In genomic region chr2:165442981-165443380, GRCm38 (mm10) we compare ENCODE assay signal across 16 mouse cellular contexts. TPM values are rescaled to one million over a fixed set of nuclear protein-coding genes. Genes with fewer than 3 reads are reported as not detected.
A peak's percentile ranks its signal among the peaks of the same experiment; 100 is the strongest.
DNase-seq lines count a peak whose midpoint lies in the region; ATAC-seq and TF ChIP-seq lines count a peak whose summit lies in the region.
"Had no signal": no experiment of that assay in that cellular context is flagged by ENCODE, and none has a peak within 500 bp of the region (broad histone marks: within the 10 kb centered on the region; RNA-seq: fewer than 3 reads in every experiment).

No protein-coding gene starts in this region.

- TF ChIP-seq POLR2A in kidney, adult 2 months (IDR thresholded peaks at IDR 0.05; ENCODE audit: low read depth, low read length): no peak

- H3K4me3 ChIP-seq in kidney, adult 2 months (ENCODE audit: insufficient read depth, low read depth, low read length): no peak overlapping the region
- no peak overlapping the region for H3K4me3 ChIP-seq in kidney, embryonic 14.5 days (ENCODE audit: low read length)
- no peak overlapping the region for H3K4me3 ChIP-seq in liver, embryonic 16.5 days (ENCODE audit: low read depth, low read length)
- H3K4me3 ChIP-seq in heart, embryonic 12.5 days: no peak overlapping the region
- H3K4me3 ChIP-seq: hindbrain, embryonic 13.5 days; neural tube, embryonic 15.5 days had no signal

- no peak overlapping the region for H3K9ac ChIP-seq in kidney, embryonic 14.5 days (ENCODE audit: low read depth, low read length)
- H3K9ac ChIP-seq in liver, embryonic 16.5 days (ENCODE audit: low read depth, low read length): no peak overlapping the region
- H3K9ac ChIP-seq in heart, embryonic 12.5 days: no peak overlapping the region
- H3K9ac ChIP-seq: hindbrain, embryonic 13.5 days; neural tube, embryonic 15.5 days had no signal

- H3K9me3 ChIP-seq in kidney, embryonic 14.5 days (ENCODE audit: control insufficient read depth, low read length): no peaks in the 10 kb centered on the region
- no peaks in the 10 kb centered on the region for H3K9me3 ChIP-seq in liver, embryonic 16.5 days (replicated peaks; ENCODE audit: control insufficient read depth, low read length)
- H3K9me3 ChIP-seq in heart, embryonic 12.5 days (replicated peaks): no peaks in the 10 kb centered on the region
- H3K9me3 ChIP-seq: hindbrain, embryonic 13.5 days; neural tube, embryonic 15.5 days had no signal

- 64% methylated on average over 10 of the region's 10 CpGs for WGBS in kidney, adult 2 months
- 78% methylated on average over 10 of the region's 10 CpGs for WGBS in kidney, embryonic 14.5 days
- WGBS in liver, embryonic 16.5 days (ENCODE audit: insufficient replicate concordance): 62% methylated on average over 10 of the region's 10 CpGs
- 78% methylated on average over 10 of the region's 10 CpGs for WGBS in heart, embryonic 12.5 days

- H3K36me3 ChIP-seq in kidney, adult 2 months (ENCODE audit: control insufficient read depth, insufficient read depth, low read length): no peaks in the 10 kb centered on the region; the same call in 1 of the 2 replicates
- no peaks in the 10 kb centered on the region for H3K36me3 ChIP-seq in kidney, embryonic 14.5 days (ENCODE audit: control insufficient read depth, insufficient read depth, low read length)
- no peaks in the 10 kb centered on the region for H3K36me3 ChIP-seq in liver, embryonic 16.5 days (ENCODE audit: control insufficient read depth, insufficient read depth)
- H3K36me3 ChIP-seq in heart, embryonic 12.5 days: no peaks in the 10 kb centered on the region
- H3K36me3 ChIP-seq: hindbrain, embryonic 13.5 days; neural tube, embryonic 15.5 days had no signal

- H3K27ac ChIP-seq in kidney, adult 2 months (ENCODE audit: insufficient read depth, low read depth, low read length): no peak overlapping the region
- no peak overlapping the region for H3K27ac ChIP-seq in kidney, embryonic 14.5 days (ENCODE audit: low read depth, low read length)
- no peak overlapping the region for H3K27ac ChIP-seq in liver, embryonic 16.5 days (ENCODE audit: low read length)
- H3K27ac ChIP-seq in heart, embryonic 12.5 days (ENCODE audit: poor library complexity, severe bottlenecking): no peak overlapping the region
- H3K27ac ChIP-seq: hindbrain, embryonic 13.5 days; neural tube, embryonic 15.5 days had no signal

- no peaks in the 10 kb centered on the region; the same call in 1 of the 2 replicates for H3K4me1 ChIP-seq in kidney, adult 2 months (ENCODE audit: control insufficient read depth, insufficient read depth, low read length)
- no peaks in the 10 kb centered on the region for H3K4me1 ChIP-seq in kidney, embryonic 14.5 days (ENCODE audit: control insufficient read depth, insufficient read depth, low read length)
- peaks cover 9% of the 10 kb centered on the region for H3K4me1 ChIP-seq in liver, embryonic 16.5 days (ENCODE audit: control insufficient read depth, low read depth, low read length)
- H3K4me1 ChIP-seq in heart, embryonic 12.5 days (replicated peaks): no peaks in the 10 kb centered on the region
- H3K4me1 ChIP-seq: hindbrain, embryonic 13.5 days; neural tube, embryonic 15.5 days had no signal

- TF ChIP-seq CTCF in kidney, adult 2 months (conservative IDR thresholded peaks at IDR 0.05; ENCODE audit: insufficient read depth, insufficient read length, low read depth, low read length): no peak

- H3K27me3 ChIP-seq in kidney, adult 2 months (replicated peaks; ENCODE audit: control insufficient read depth, insufficient read depth, low read length): no peaks in the 10 kb centered on the region
- no peaks in the 10 kb centered on the region for H3K27me3 ChIP-seq in kidney, embryonic 14.5 days (ENCODE audit: control insufficient read depth, insufficient read depth, low read length)
- no peaks in the 10 kb centered on the region for H3K27me3 ChIP-seq in liver, embryonic 16.5 days (ENCODE audit: control insufficient read depth, insufficient read depth, low read depth, low read length)
- 0 out of 2 replicates have a peak, but pooled peaks cover 6% of the 10 kb centered on the region for H3K27me3 ChIP-seq in heart, embryonic 12.5 days (replicated peaks)
- H3K27me3 ChIP-seq: hindbrain, embryonic 13.5 days; neural tube, embryonic 15.5 days had no signal

- H3K4me2 ChIP-seq in kidney, embryonic 14.5 days (replicated peaks; ENCODE audit: low read depth, low read length): no peak overlapping the region
- H3K4me2 ChIP-seq in liver, embryonic 16.5 days (ENCODE audit: low read depth, low read length): no peak overlapping the region
- H3K4me2 ChIP-seq in heart, embryonic 12.5 days: no peak overlapping the region
- H3K4me2 ChIP-seq: hindbrain, embryonic 13.5 days; neural tube, embryonic 15.5 days had no signal

- DNase-seq in kidney, adult 2 months: peak; percentile 48
- DNase-seq in lung, postnatal 14 days: peak; percentile 24
- DNase-seq in lung, postnatal 36 days: no peak
- DNase-seq in adrenal gland, adult 2 months: peak; percentile 48
- DNase-seq: heart, adult 11 months; kidney, adult 9 months; lung, adult 18-20 months; thymus, postnatal 14 days had no signal

- no peak for ATAC-seq in kidney, embryonic 14.5 days (ENCODE audit: low FRiP score, low TSS enrichment)
- ATAC-seq in liver, embryonic 16.5 days (ENCODE audit: low read depth): peak; percentile 22
- no peak for ATAC-seq in heart, embryonic 12.5 days (ENCODE audit: insufficient number of reproducible peaks, low FRiP score)

RNA-seq across cellular contexts. Expression of gene Slc13a3, which starts 30.0 kb away (rescaled TPM):
- 584 and 709 TPM in 2 replicates for polyA plus RNA-seq in kidney, adult 2 months (2012; rRNA removed)
- polyA plus RNA-seq in kidney, embryonic 14.5 days (2014; fragmentation: Nextera tagmentation; extraction: Ambion mirVana): 0.24 and 0.42 TPM in 2 replicates
- 1 to 10 TPM in 1 of 2 experiments, under 1 TPM in 1; 0.97 to 2.3 TPM for total RNA-seq in adrenal gland, adult 2 months (2021)
- 2.4 and 2.8 TPM in 2 replicates for polyA plus RNA-seq in adrenal gland, adult 2 months (2012; rRNA removed)
- 19.7 and 24.6 TPM in 2 replicates for polyA plus RNA-seq in liver, embryonic 16.5 days (2015; fragmentation: Nextera tagmentation; extraction: Ambion mirVana)
- polyA plus RNA-seq in heart, embryonic 12.5 days (2016; fragmentation: Nextera tagmentation; extraction: Ambion mirVana): 0.06 and 0.19 TPM in 2 replicates
- total RNA-seq: megakaryocyte-erythroid progenitor cell, adult 5-6 weeks; MEL had no signal

RNA-seq across cellular contexts. Expression of gene Ocstamp, which starts 42.8 kb away (rescaled TPM):
- polyA plus RNA-seq in kidney, adult 2 months (2012; rRNA removed): 0.09 and 0.11 TPM in 2 replicates
- polyA plus RNA-seq in kidney, embryonic 14.5 days (2014; fragmentation: Nextera tagmentation; extraction: Ambion mirVana): 0.07 and 0.09 TPM in 2 replicates
- total RNA-seq in adrenal gland, adult 2 months (2021): under 1 TPM; 0.12 to 0.38 TPM
- 0.55 and 0.64 TPM in 2 replicates for polyA plus RNA-seq in adrenal gland, adult 2 months (2012; rRNA removed)
- polyA plus RNA-seq in liver, embryonic 16.5 days (2015; fragmentation: Nextera tagmentation; extraction: Ambion mirVana): 3.4 and 3.9 TPM in 2 replicates
- polyA plus RNA-seq in heart, embryonic 12.5 days (2016; fragmentation: Nextera tagmentation; extraction: Ambion mirVana): 0.11 TPM in 1 of 2 replicates, not detected in the other
- total RNA-seq: left cerebral cortex, postnatal 25 days; megakaryocyte-erythroid progenitor cell, adult 5-6 weeks; MEL had no signal

RNA-seq across cellular contexts. Expression of gene Trp53rka, which starts 50.1 kb away (rescaled TPM):
- 15.5 and 16.3 TPM in 2 replicates for polyA plus RNA-seq in kidney, adult 2 months (2012; rRNA removed)
- polyA plus RNA-seq in kidney, embryonic 14.5 days (2014; fragmentation: Nextera tagmentation; extraction: Ambion mirVana): 27.0 and 42.5 TPM in 2 replicates
- 10 to 100 TPM; 10.4 to 12.7 TPM for total RNA-seq in adrenal gland, adult 2 months (2021)
- polyA plus RNA-seq in adrenal gland, adult 2 months (2012; rRNA removed): 20.3 and 20.8 TPM in 2 replicates
- 7.9 and 8.2 TPM in 2 replicates for polyA plus RNA-seq in liver, embryonic 16.5 days (2015; fragmentation: Nextera tagmentation; extraction: Ambion mirVana)
- 22.6 and 23.2 TPM in 2 replicates for polyA plus RNA-seq in heart, embryonic 12.5 days (2016; fragmentation: Nextera tagmentation; extraction: Ambion mirVana)

RNA-seq across cellular contexts. Expression of gene Zfp334, which starts 54.9 kb away (rescaled TPM):
- 1.1 and 1.2 TPM in 2 replicates for polyA plus RNA-seq in kidney, adult 2 months (2012; rRNA removed)
- polyA plus RNA-seq in kidney, embryonic 14.5 days (2014; fragmentation: Nextera tagmentation; extraction: Ambion mirVana): 7.9 and 13.9 TPM in 2 replicates
- 1 to 10 TPM; 4.3 to 5.0 TPM for total RNA-seq in adrenal gland, adult 2 months (2021)
- 1.1 and 1.3 TPM in 2 replicates for polyA plus RNA-seq in adrenal gland, adult 2 months (2012; rRNA removed)
- 0.96 and 0.97 TPM in 2 replicates for polyA plus RNA-seq in liver, embryonic 16.5 days (2015; fragmentation: Nextera tagmentation; extraction: Ambion mirVana)
- polyA plus RNA-seq in heart, embryonic 12.5 days (2016; fragmentation: Nextera tagmentation; extraction: Ambion mirVana): 9.7 and 10.1 TPM in 2 replicates
- total RNA-seq: megakaryocyte-erythroid progenitor cell, adult 5-6 weeks; MEL had no signal

Comparison
In these comparisons a context has a peak if more than half of its experiments do, and no peak if none do; other contexts are left out.
1. RNA of gene Slc13a3, which starts 30.0 kb away (polyA plus RNA-seq): 584 to 709 TPM in kidney, adult 2 months; 19.7 to 24.6 TPM in liver, embryonic 16.5 days, 2.4 to 2.8 TPM in adrenal gland, adult 2 months, 0.24 to 0.42 TPM in kidney, embryonic 14.5 days and 0.06 to 0.19 TPM in heart, embryonic 12.5 days; every median in the first group is over 10 times any median in the second.